Comparison of ENCODE assay signal across 8 mouse cellular contexts in the genomic region with DNA sequence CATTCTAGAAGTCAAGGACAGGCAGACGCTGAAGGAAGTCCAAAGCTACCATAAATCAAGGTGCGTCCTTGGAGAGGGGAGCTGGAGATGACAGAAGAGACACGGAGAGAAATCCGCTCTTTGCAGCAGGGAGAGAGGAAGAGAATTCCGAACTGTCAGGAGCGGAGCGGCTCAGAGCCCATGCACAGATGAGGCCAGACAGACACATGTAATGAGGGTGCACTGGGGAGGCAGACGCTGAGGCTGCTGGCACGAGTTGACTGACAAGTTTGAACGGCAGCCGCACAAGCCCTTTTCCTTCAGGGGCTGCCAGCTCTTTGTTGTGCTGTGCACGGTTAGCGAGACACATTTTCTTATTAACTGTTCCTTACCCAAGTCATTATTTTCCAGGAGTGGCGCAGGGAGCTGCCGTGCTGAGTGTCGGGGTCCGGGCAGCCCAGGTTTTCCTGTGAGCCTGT. TPM values are rescaled to one million over a fixed set of nuclear protein-coding genes. Genes with fewer than 3 reads are reported as not detected.
DNase-seq lines count a peak whose midpoint lies in the region; ATAC-seq lines count a peak whose summit lies in the region.

A gene (minus strand): TSS at position 448 of the 458 bp plus-strand sequence.

- H3K4me3 ChIP-seq in hindbrain, embryonic 16.5 days (ENCODE audit: low read length) = peak within 1 kb of the TSS; percentile 50

- H3K4me1 ChIP-seq in hindbrain, embryonic 16.5 days (ENCODE audit: control insufficient read depth, insufficient read depth, low read depth, low read length) = peaks cover 6% of the 10 kb centered on the region; the same call in 1 of the 2 replicates

- 5% methylated on average over 17 of the region's 17 CpGs for WGBS in hindbrain, embryonic 16.5 days

- peak within 1 kb of the TSS; percentile 70 for H3K9ac ChIP-seq in hindbrain, embryonic 16.5 days (ENCODE audit: low read depth, low read length)

- no peaks in the 10 kb centered on the region for H3K9me3 ChIP-seq in hindbrain, embryonic 16.5 days (ENCODE audit: control insufficient read depth, low read length)

- no peaks in the 10 kb centered on the region for H3K36me3 ChIP-seq in hindbrain, embryonic 16.5 days (ENCODE audit: control insufficient read depth, insufficient read depth, low read length)

- no peaks in the 10 kb centered on the region for H3K27me3 ChIP-seq in hindbrain, embryonic 16.5 days (replicated peaks; ENCODE audit: control insufficient read depth, insufficient read depth, low read length)

- peak; percentile 92 for ATAC-seq in hindbrain, embryonic 16.5 days

- H3K4me2 ChIP-seq in hindbrain, embryonic 16.5 days (ENCODE audit: low read length) = peak within 1 kb of the TSS; percentile 81

- peak within 1 kb of the TSS; percentile 79 for H3K27ac ChIP-seq in hindbrain, embryonic 16.5 days (ENCODE audit: low read depth, low read length)

- intact Hi-C loops in left cerebral cortex, postnatal 10 days (cut with DNase I) = no loop called here

- DNase-seq in adrenal gland, adult 18-20 months (ENCODE audit: low spot score in 2 of 2) = peak; percentile 58 to 65
- peak; percentile 67 for DNase-seq in embryo, embryonic 10.5 days (ENCODE audit: low spot score)
- DNase-seq in gastrocnemius, postnatal 25 days = peak; percentile 43
- DNase-seq in left cerebral cortex, postnatal 10 days (ENCODE audit: extremely low spot score in 1 of 2, low spot score in 2 of 2) = peak in 1 of 2 experiments; percentile 82
- DNase-seq in lung, postnatal 4 days = peak; percentile 59 to 78
- peak; percentile 30 to 48 for DNase-seq in right cerebral cortex, postnatal 36 days (ENCODE audit: low spot score in 2 of 2)
- DNase-seq in B cell, adult 2 months = no peak

RNA-seq across cellular contexts. Expression of the gene that starts here (rescaled TPM):
- 10 to 100 TPM; 30.6 to 45.9 TPM for total RNA-seq in adrenal gland, adult 18-20 months (2021)
- total RNA-seq in gastrocnemius, postnatal 25 days (2021) = 10 to 100 TPM; 16.8 to 26.3 TPM
- polyA plus RNA-seq in hindbrain, embryonic 16.5 days (2015; fragmentation: Nextera tagmentation; extraction: Ambion mirVana) = 9.6 and 10.7 TPM in 2 replicates
- total RNA-seq in left cerebral cortex, postnatal 10 days (2021) = 10 to 100 TPM; 22.5 to 22.7 TPM

Comparison
In these comparisons a context has a peak if more than half of its experiments do, and no peak if none do; other contexts are left out.
1. DNase-seq: peak in adrenal gland, adult 18-20 months (2 of 2), embryo, embryonic 10.5 days (single experiment), gastrocnemius, postnatal 25 days (single experiment), lung, postnatal 4 days (2 of 2) and right cerebral cortex, postnatal 36 days (2 of 2); none in B cell, adult 2 months (0 of 2).